Mouse (Mus musculus): ENCODE measurements at regions not wholly inside any gene's neighbourhood (a gene's known extent, or its start where the extent isn't known, plus 50 kb on each side); places are given as distances from the start of the nearest gene placed in this dataset.
A peak's percentile ranks its signal among the peaks of the same experiment; 100 is the strongest.

- no peak for ATAC-seq (ENCODE audit: insufficient number of reproducible peaks, insufficient read depth, low FRiP score, low TSS enrichment, low read depth)
- Histone ChIP-seq H3K9ac (no peak overlapping the region), H3K27ac (0 out of 2 replicates have a peak overlapping the region, but pooled peaks have one; percentile 28), H3K9me3 (no peaks in the 10 kb centered on the region), H3K4me2 (no peak overlapping the region), H3K36me3 (no peaks in the 10 kb centered on the region), H3K27me3 (no peaks in the 10 kb centered on the region), H3K4me3 (no peak overlapping the region), H3K4me1 (peaks cover 23% of the 10 kb centered on the region; the same call in 1 of the 2 replicates)
- WGBS, result 74% methylated on average over 4 of the region's 4 CpGs
These were observed 666.1 kb upstream of the 3110018I06Rik start for GRCm38 (mm10) chr12:106822311-106822710.

- Histone ChIP-seq H3K4me1 (peaks cover 26% of the 10 kb centered on the region), H3K9ac (0 out of 2 replicates have a peak overlapping the region, but pooled peaks have one; percentile 21), H3K36me3 (no peaks in the 10 kb centered on the region), H3K27me3 (no peaks in the 10 kb centered on the region), H3K4me3 (no peak overlapping the region), H3K9me3 (no peaks in the 10 kb centered on the region), H3K27ac (peak overlapping the region; percentile 48; the same call in 1 of the 2 replicates), H3K4me2 (peak overlapping the region; percentile 9; the same call in 1 of the 2 replicates)
- 14% methylated on average over 3 of the region's 3 CpGs for WGBS
- ATAC-seq (ENCODE audit: insufficient number of reproducible peaks, insufficient read depth, low FRiP score, low TSS enrichment, low read depth), result no peak; the same call in 1 of the 2 replicates
These were observed 659.9 kb upstream of the 3110018I06Rik start for GRCm38 (mm10) chr12:106828542-106828941.

DNA sequence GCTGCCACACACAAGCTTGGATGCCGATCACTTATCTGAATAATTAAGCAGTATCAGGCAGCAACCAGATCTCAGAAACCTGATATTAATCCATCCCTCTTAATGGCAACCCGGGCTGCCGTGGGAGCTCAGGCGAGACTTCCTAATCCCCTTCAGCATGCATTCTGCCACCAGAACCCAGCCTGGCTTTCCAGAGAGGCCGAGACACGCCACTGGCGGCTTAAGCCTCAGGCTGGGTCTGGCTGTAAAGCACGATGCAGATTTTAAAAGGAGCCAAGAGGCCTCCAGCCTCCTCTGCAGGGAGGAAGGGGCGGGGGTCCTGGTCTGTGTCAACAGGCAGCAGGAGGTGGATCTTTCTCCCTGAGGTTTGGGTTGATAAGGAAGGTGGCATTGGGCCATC, 659.1 kb upstream of the 3110018I06Rik start:
- H3K36me3 ChIP-seq, result no peaks in the 10 kb centered on the region
- H3K4me3 ChIP-seq, result no peak overlapping the region
- H3K9ac ChIP-seq, result peak overlapping the region; percentile 44; the same call in 1 of the 2 replicates
- peak; percentile 22; the same call in 1 of the 2 replicates for ATAC-seq (ENCODE audit: insufficient number of reproducible peaks, insufficient read depth, low FRiP score, low TSS enrichment, low read depth)
- no peaks in the 10 kb centered on the region for H3K27me3 ChIP-seq
- H3K27ac ChIP-seq, result peak overlapping the region; percentile 62; the same call in 1 of the 2 replicates
- no peaks in the 10 kb centered on the region for H3K9me3 ChIP-seq
- peak overlapping the region; percentile 9; the same call in 1 of the 2 replicates for H3K4me2 ChIP-seq
- peaks cover 26% of the 10 kb centered on the region for H3K4me1 ChIP-seq
- 11% methylated on average over 9 of the region's 9 CpGs for WGBS

DNA sequence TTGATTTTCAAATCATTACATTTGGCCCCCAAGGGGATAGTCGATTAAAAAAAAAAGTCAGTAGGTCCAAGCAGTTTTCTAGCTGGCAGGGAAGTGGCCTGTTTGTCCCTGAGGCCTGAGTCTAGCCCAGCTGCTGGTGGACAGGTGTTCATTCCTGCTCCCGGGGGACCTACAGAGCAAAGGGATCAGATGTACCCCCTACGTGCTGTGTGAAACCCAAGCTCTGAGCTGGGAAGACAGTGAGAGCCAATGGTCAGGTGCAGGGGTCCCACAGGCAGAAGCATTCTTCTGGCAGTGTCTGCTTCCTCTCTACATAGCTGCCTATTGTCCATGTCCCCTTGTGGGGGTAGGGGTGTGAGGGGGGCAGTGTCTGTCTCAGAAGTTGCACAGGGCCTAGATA, 653.2 kb upstream of the 3110018I06Rik start:
- Histone ChIP-seq H3K27me3 (no peaks in the 10 kb centered on the region), H3K9ac (no peak overlapping the region), H3K4me1 (peaks cover 13% of the 10 kb centered on the region), H3K27ac (no peak overlapping the region), H3K4me2 (no peak overlapping the region), H3K9me3 (0 out of 2 replicates have a peak, but pooled peaks cover 4% of the 10 kb centered on the region), H3K36me3 (no peaks in the 10 kb centered on the region), H3K4me3 (no peak overlapping the region)
- ATAC-seq (ENCODE audit: insufficient number of reproducible peaks, insufficient read depth, low FRiP score, low TSS enrichment, low read depth), result no peak
- 52% methylated on average over 3 of the region's 3 CpGs for WGBS

- ATAC-seq (ENCODE audit: insufficient number of reproducible peaks, insufficient read depth, low FRiP score, low TSS enrichment, low read depth), result no peak
- Histone ChIP-seq H3K27me3 (no peaks in the 10 kb centered on the region), H3K9ac (no peak overlapping the region), H3K27ac (no peak overlapping the region), H3K36me3 (no peaks in the 10 kb centered on the region), H3K4me1 (peaks cover 14% of the 10 kb centered on the region), H3K4me2 (no peak overlapping the region), H3K4me3 (no peak overlapping the region), H3K9me3 (0 out of 2 replicates have a peak, but pooled peaks cover 4% of the 10 kb centered on the region)
- WGBS, result 29% methylated on average over 5 of the region's 5 CpGs
These were observed 648.8 kb upstream of the 3110018I06Rik start for GRCm38 (mm10) chr12:106839618-106840017.

GRCm38 (mm10) chr12:106840150-106840651, 648.2 kb upstream of the 3110018I06Rik start:
- no peak overlapping the region for H3K9ac ChIP-seq
- H3K27ac ChIP-seq, result no peak overlapping the region
- 68% methylated on average over 9 of the region's 9 CpGs for WGBS
- H3K9me3 ChIP-seq, result 0 out of 2 replicates have a peak, but pooled peaks cover 4% of the 10 kb centered on the region
- peaks cover 8% of the 10 kb centered on the region for H3K4me1 ChIP-seq
- H3K4me3 ChIP-seq, result no peak overlapping the region
- H3K27me3 ChIP-seq, result no peaks in the 10 kb centered on the region
- ATAC-seq (ENCODE audit: insufficient number of reproducible peaks, insufficient read depth, low FRiP score, low TSS enrichment, low read depth), result no peak
- no peaks in the 10 kb centered on the region for H3K36me3 ChIP-seq
- H3K4me2 ChIP-seq, result no peak overlapping the region

DNA sequence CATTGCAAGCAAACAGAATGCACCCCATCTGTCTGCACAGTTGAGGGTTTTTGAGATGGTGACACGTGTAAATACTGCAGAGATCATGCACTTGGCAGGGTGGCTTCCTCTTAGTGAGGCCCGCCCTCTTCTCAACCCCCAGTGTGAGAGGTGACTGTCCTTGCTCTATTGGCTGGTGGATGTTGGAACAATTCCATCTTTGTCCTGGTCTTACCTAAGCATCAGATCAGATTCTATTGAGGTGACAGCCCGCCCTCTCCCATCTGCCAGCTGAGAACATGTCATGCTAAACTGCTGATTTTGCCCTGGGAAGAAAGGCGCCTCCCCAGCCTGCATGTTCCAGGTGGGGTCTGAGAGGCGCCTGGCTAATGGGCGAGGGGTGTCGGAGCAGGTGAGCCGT, 646.4 kb upstream of the 3110018I06Rik start:
- ATAC-seq (ENCODE audit: insufficient number of reproducible peaks, insufficient read depth, low FRiP score, low TSS enrichment, low read depth), result no peak
- no peaks in the 10 kb centered on the region for H3K36me3 ChIP-seq
- no peak overlapping the region for H3K4me2 ChIP-seq
- H3K9me3 ChIP-seq, result 0 out of 2 replicates have a peak, but pooled peaks cover 3% of the 10 kb centered on the region
- no peak overlapping the region for H3K9ac ChIP-seq
- peaks cover 6% of the 10 kb centered on the region for H3K4me1 ChIP-seq
- no peak overlapping the region for H3K27ac ChIP-seq
- WGBS, result 55% methylated on average over 8 of the region's 8 CpGs
- H3K4me3 ChIP-seq, result no peak overlapping the region
- no peaks in the 10 kb centered on the region for H3K27me3 ChIP-seq

DNA sequence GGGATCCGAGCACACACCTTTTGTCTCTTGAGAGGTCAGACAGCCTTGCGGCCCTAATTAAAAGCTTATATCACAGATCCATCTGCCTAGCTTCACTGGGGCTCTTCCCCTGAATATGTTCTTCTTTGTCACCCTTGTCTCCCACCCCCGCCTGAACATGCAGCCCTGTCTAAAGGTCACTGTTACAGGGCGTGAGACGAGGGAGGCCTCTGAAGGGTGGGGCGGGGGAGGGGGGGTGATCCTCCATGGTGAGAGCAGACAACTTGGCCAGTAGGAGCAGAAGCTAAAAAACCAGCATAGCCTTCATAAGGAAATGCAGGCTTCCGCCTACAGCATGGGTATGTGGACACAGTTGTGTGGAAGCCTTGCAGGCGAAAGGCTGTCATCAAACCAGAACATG, 646.0 kb upstream of the 3110018I06Rik start:
- peaks cover 6% of the 10 kb centered on the region for H3K4me1 ChIP-seq
- WGBS, result 60% methylated on average over 8 of the region's 8 CpGs
- no peak for ATAC-seq (ENCODE audit: insufficient number of reproducible peaks, insufficient read depth, low FRiP score, low TSS enrichment, low read depth)
- no peak overlapping the region for H3K9ac ChIP-seq
- H3K36me3 ChIP-seq, result no peaks in the 10 kb centered on the region
- H3K4me2 ChIP-seq, result no peak overlapping the region
- H3K9me3 ChIP-seq, result no peaks in the 10 kb centered on the region
- no peaks in the 10 kb centered on the region for H3K27me3 ChIP-seq
- no peak overlapping the region for H3K27ac ChIP-seq
- no peak overlapping the region for H3K4me3 ChIP-seq

GRCm38 (mm10) chr12:106851666-106852065, 636.8 kb upstream of the 3110018I06Rik start:
- Histone ChIP-seq H3K4me3 (no peak overlapping the region), H3K9me3 (no peaks in the 10 kb centered on the region), H3K36me3 (no peaks in the 10 kb centered on the region), H3K4me1 (no peaks in the 10 kb centered on the region), H3K4me2 (no peak overlapping the region), H3K27ac (no peak overlapping the region), H3K9ac (no peak overlapping the region), H3K27me3 (no peaks in the 10 kb centered on the region)
- ATAC-seq (ENCODE audit: insufficient number of reproducible peaks, insufficient read depth, low FRiP score, low TSS enrichment, low read depth), result no peak
- 70% methylated on average over 4 of the region's 4 CpGs for WGBS

- Histone ChIP-seq H3K36me3 (no peaks in the 10 kb centered on the region), H3K9me3 (no peaks in the 10 kb centered on the region), H3K9ac (no peak overlapping the region), H3K27ac (no peak overlapping the region), H3K4me1 (no peaks in the 10 kb centered on the region), H3K4me2 (no peak overlapping the region), H3K4me3 (no peak overlapping the region), H3K27me3 (no peaks in the 10 kb centered on the region)
- 77% methylated on average over 8 of the region's 8 CpGs for WGBS
- no peak for ATAC-seq (ENCODE audit: insufficient number of reproducible peaks, insufficient read depth, low FRiP score, low TSS enrichment, low read depth)
These were observed 635.7 kb upstream of the 3110018I06Rik start for GRCm38 (mm10) chr12:106852736-106853135.

GRCm38 (mm10) chr12:106853711-106854240, 634.7 kb upstream of the 3110018I06Rik start:
- WGBS, result 17% methylated on average over 11 of the region's 11 CpGs
- no peak overlapping the region for H3K4me3 ChIP-seq
- no peak overlapping the region for H3K9ac ChIP-seq
- no peak overlapping the region for H3K4me2 ChIP-seq
- no peaks in the 10 kb centered on the region for H3K9me3 ChIP-seq
- no peak overlapping the region for H3K27ac ChIP-seq
- no peaks in the 10 kb centered on the region for H3K36me3 ChIP-seq
- ATAC-seq (ENCODE audit: insufficient number of reproducible peaks, insufficient read depth, low FRiP score, low TSS enrichment, low read depth), result no peak
- no peaks in the 10 kb centered on the region for H3K4me1 ChIP-seq
- no peaks in the 10 kb centered on the region for H3K27me3 ChIP-seq

DNA sequence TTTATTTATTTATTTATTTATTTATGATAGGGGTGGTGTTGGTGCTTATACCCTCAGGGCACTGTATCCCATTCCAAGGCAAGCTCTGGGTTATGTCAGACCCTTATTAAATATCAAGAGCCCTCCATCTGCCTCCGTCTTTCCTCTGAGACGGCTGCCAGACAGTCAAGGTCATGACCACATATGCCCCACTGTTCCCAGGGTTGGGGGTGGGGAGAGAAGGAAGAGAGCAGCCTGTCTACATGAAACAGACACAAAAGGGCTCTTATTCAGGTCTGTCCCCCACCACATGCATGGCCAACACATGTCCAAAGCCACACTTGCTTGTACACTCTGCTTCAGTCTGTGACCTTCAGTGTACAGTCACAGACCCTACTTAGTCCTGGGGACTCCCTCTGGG, 632.9 kb upstream of the 3110018I06Rik start:
- no peak overlapping the region for H3K27ac ChIP-seq
- ATAC-seq (ENCODE audit: insufficient number of reproducible peaks, insufficient read depth, low FRiP score, low TSS enrichment, low read depth), result no peak
- H3K9me3 ChIP-seq, result no peaks in the 10 kb centered on the region
- no peak overlapping the region for H3K9ac ChIP-seq
- 60% methylated on average over 2 of the region's 2 CpGs for WGBS
- H3K36me3 ChIP-seq, result no peaks in the 10 kb centered on the region
- no peaks in the 10 kb centered on the region for H3K4me1 ChIP-seq
- H3K27me3 ChIP-seq, result no peaks in the 10 kb centered on the region
- no peak overlapping the region for H3K4me2 ChIP-seq
- H3K4me3 ChIP-seq, result no peak overlapping the region
